Mouse (Mus musculus) liver, embryonic 14.5 days (tissue): Measurements from ENCODE around the gene Slc2a3. TPM values are rescaled to one million over a fixed set of nuclear protein-coding genes. Genes with fewer than 3 reads are reported as not detected.
A peak's percentile ranks its signal among the peaks of the same experiment; 100 is the strongest.

Experiments
- ATAC-seq: fragments of 200-750 bp; cut with Nextera tagmentation; 2 replicates; pipeline ENCODE4 v1.8.0; 2017; ENCODE audit warnings: moderate number of reproducible peaks, mild to moderate bottlenecking, moderate library complexity; ENCODE audit not compliant: insufficient read depth
- DNase-seq, 3 experiments: peaks; one replicate each; pipeline ENCODE4 v3.0.0-alpha.2; 2012 to 2013; ENCODE audit warnings: low read depth in 3 of 3, low spot score in 3 of 3
- H3K27ac ChIP-seq: fragments of 300-500 bp; sonication (generic); 2 replicates; pipeline ENCODE4 v1.5.1; 2014; ENCODE audit warnings: moderate library complexity, mild to moderate bottlenecking, control low read depth, inconsistent platforms
- H3K27me3 ChIP-seq: fragments of 300-500 bp; sonication (generic); 2 replicates; pipeline ENCODE4 v1.6.1; 2014; ENCODE audit warnings: mild to moderate bottlenecking, low read length, moderate library complexity; ENCODE audit not compliant: control insufficient read depth, insufficient read depth
- H3K36me3 ChIP-seq: fragments of 300-500 bp; sonication (generic); replicated peaks from 2 replicates; pipeline ENCODE4 v1.6.1; 2014; ENCODE audit warnings: low read depth; ENCODE audit not compliant: control insufficient read depth, insufficient read depth
- H3K4me1 ChIP-seq, 2 experiments: fragments of 200-500 bp in 1 of 2; fragments of 300-500 bp in 1 of 2; sonication (generic) in 1 of 2; replicated peaks; 2 replicates each; pipeline ENCODE4 v1.6.1; 2012 to 2014; ENCODE audit warnings: antibody characterized with exemption in 1 of 2, inconsistent platforms in 1 of 2, low read length in 1 of 2; ENCODE audit not compliant: control insufficient read depth in 2 of 2, insufficient read depth in 2 of 2
- H3K4me2 ChIP-seq: fragments of 300-500 bp; sonication (generic); 2 replicates; pipeline ENCODE4 v1.6.1; 2014; ENCODE audit warnings: low read depth, mild to moderate bottlenecking, control low read depth, moderate library complexity
- H3K4me3 ChIP-seq, 2 experiments: fragments of 200-500 bp in 1 of 2; fragments of 300-500 bp in 1 of 2; sonication (generic) in 1 of 2; 2 replicates each; pipeline ENCODE4 v1.5.1; 2012 to 2014; ENCODE audit warnings: low read depth in 2 of 2, low read length in 2 of 2, mild to moderate bottlenecking in 2 of 2, control low read depth in 1 of 2, inconsistent platforms in 1 of 2, moderate library complexity in 1 of 2; ENCODE audit not compliant: insufficient read depth in 1 of 2
- H3K9ac ChIP-seq: fragments of 300-500 bp; sonication (generic); replicated peaks from 2 replicates; pipeline ENCODE4 v1.6.1; 2014; ENCODE audit warnings: mild to moderate bottlenecking, control low read depth, moderate library complexity
- H3K9me3 ChIP-seq: fragments of 300-500 bp; sonication (generic); 2 replicates; pipeline ENCODE4 v1.6.1; 2016; ENCODE audit warnings: low read length, mixed read lengths; ENCODE audit not compliant: control insufficient read depth
- CTCF ChIP-seq: IDR thresholded peaks from 2 replicates; pipeline ENCODE4 v1.5.1; 2016; ENCODE audit warnings: antibody characterized with exemption, low read depth, control low read depth
- EP300 ChIP-seq: IDR thresholded peaks from 2 replicates; pipeline ENCODE4 v1.6.1; 2016; ENCODE audit warnings: antibody characterized with exemption, low read depth
- WGBS: fragments of 180-500 bp; shearing (Covaris S2); extraction: QIAGEN DNeasy Blood & Tissue Kit; methylation state at CpG from one replicate; pipeline ENCODE4 v1.1.7; 2014; ENCODE audit not compliant: insufficient replicate concordance; 5-methylcytosine and 5-hydroxymethylcytosine counted together
- polyA plus RNA-seq, 2 experiments: library from polyadenylated mRNA; depleted of rRNA in 1 of 2; stranded (reverse) in 1 of 2; unstranded in 1 of 2; fragments of >200 nt; fragmentation: Nextera tagmentation in 1 of 2; extraction: Ambion mirVana in 1 of 2; gene quantifications; 2 replicates each; pipeline versions ENCODE4 v1.2.1 to v1.2.3; 2012 to 2014

Slc2a3 gene
- polyA plus RNA-seq, 2 experiments, result 9.6 to 13.9 TPM

DNA sequence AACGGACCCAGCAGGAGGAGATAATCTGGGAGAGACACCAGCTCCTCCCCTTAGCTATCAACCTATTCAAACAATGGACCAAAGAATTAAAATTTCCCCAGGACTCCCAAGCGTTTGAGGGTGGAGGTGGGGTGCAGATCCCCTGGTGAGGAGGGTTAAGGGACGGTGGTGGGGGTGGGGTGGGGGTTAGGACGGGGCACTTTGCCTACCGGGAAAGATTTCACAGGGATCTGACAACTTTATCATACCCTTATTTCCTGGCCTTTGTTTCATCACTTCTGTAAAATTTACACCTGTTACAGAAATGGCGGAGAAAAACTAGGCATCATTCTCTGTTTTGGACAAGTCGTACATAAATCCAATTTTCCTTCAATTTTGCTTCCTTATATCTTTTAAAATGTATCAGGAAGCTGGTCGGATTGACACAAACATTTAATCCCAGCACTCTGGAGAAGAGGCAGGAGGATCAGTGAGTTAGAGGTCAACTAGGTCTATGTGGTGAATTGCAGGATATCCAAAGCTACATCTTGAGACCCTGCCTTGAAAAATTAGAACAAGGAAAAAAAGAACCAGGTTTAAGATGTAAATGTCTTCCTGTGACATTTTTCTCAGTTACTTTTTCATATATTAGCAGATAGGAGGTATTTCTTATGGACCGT is 36.0 kb downstream of the Slc2a3 start:
- WGBS, result 21% methylated on average over 9 of the region's 9 CpGs
- H3K27me3 ChIP-seq, result no peaks in the 10 kb centered on the region
- peak overlapping the region; percentile 90 for H3K4me2 ChIP-seq
- H3K4me1 ChIP-seq, result peaks cover 37 to 45% of the 10 kb centered on the region in 2 experiments
- no peak overlapping the region for H3K27ac ChIP-seq
- ATAC-seq, result no peak
- no peaks in the 10 kb centered on the region for H3K36me3 ChIP-seq
- DNase-seq, result no peak
- peak overlapping the region; percentile 63 for H3K9ac ChIP-seq
- TF ChIP-seq CTCF (no peak), EP300 (no peak; the same call in 1 of the 2 replicates)
- peak overlapping the region; percentile 41 to 59 for H3K4me3 ChIP-seq
- no peaks in the 10 kb centered on the region for H3K9me3 ChIP-seq

DNA sequence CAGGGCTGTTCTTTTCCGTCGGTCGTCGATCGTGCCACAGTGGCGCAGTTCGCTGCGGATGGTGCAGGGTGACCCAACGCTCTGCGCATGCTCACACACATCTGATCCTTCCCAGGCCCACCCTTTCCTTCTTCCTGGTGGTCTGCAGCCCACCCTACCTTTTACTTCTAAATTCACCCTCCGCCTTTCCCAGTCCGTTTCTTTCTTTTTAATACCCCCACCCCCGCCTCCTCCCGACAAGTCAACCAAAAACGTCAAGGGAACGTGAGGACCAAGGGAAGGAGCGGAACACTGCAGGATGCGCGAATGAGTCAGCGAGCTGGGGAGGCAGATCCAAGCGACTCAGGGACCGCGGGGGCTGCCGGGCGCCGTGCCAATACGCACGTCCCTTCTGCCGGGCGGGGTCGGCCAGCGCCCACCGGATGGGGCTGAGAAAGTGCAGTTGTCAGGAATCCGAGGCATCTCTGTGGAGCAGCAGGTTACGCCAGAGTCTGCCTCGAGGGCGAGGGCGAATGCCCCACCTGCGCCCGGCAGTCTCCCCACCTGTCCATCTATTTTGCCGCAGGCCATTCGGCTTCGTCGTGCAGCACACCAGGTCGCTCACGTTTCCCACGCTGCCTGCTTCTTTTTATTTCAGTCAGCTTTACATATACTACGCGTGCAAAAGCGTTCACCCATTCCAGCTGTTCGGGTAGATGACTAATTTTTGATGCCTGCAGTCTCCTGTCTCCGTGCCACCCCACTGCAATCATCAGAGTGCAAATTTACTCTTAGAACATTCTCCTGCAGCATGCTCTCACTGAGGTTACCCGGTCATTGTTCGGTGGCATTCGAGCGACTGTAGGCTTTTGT is 36.8 kb downstream of the Slc2a3 start:
- DNase-seq (no peak), ATAC-seq (peak; percentile 61)
- peak overlapping the region; percentile 77 for H3K27ac ChIP-seq
- H3K4me3 ChIP-seq, result peak overlapping the region; percentile 41 to 59
- TF ChIP-seq EP300, result 0 out of 2 replicates have a peak, but pooled peaks have one; percentile 1
- TF ChIP-seq CTCF, result no peak
- no peaks in the 10 kb centered on the region for H3K9me3 ChIP-seq
- whole genome bisulfite sequencing, result under 1% methylated on average over 56 of the region's 56 CpGs
- H3K4me1 ChIP-seq, result peaks cover 37 to 46% of the 10 kb centered on the region in 2 experiments
- H3K27me3 ChIP-seq, result no peaks in the 10 kb centered on the region
- H3K4me2 ChIP-seq, result peak overlapping the region; percentile 90
- no peaks in the 10 kb centered on the region for H3K36me3 ChIP-seq
- H3K9ac ChIP-seq, result peak overlapping the region; percentile 63

- 23% methylated on average over 17 of the region's 17 CpGs for WGBS
- DNase-seq (no peak), ATAC-seq (no peak)
- Histone ChIP-seq H3K9me3 (no peaks in the 10 kb centered on the region), H3K4me3 (peak overlapping the region; percentile 41 to 59), H3K27me3 (no peaks in the 10 kb centered on the region), H3K9ac (peak overlapping the region; percentile 63), H3K4me1 (peaks cover 37 to 52% of the 10 kb centered on the region in 2 experiments), H3K36me3 (no peaks in the 10 kb centered on the region), H3K27ac (peak overlapping the region; percentile 77), H3K4me2 (peak overlapping the region; percentile 90)
- TF ChIP-seq EP300 (no peak), CTCF (no peak)
These were observed 37.5 kb downstream of the Slc2a3 start for GRCm38 (mm10) chr6:122763844-122764445.

GRCm38 (mm10) chr6:122762952-122763700 is 38.3 kb downstream of the Slc2a3 start:
- DNase-seq, result peak; percentile 71 to 85 (median 72)
- TF ChIP-seq CTCF, result no peak
- peak; percentile 75 for TF ChIP-seq EP300
- Histone ChIP-seq H3K27me3 (no peaks in the 10 kb centered on the region), H3K9me3 (no peaks in the 10 kb centered on the region), H3K4me3 (no peak overlapping the region; a peak in 1 of 4 replicates), H3K36me3 (no peaks in the 10 kb centered on the region), H3K4me2 (peak overlapping the region; percentile 90), H3K9ac (peak overlapping the region; percentile 63), H3K27ac (peak overlapping the region; percentile 77), H3K4me1 (peaks cover 37 to 60% of the 10 kb centered on the region in 2 experiments)
- 11% methylated on average over 11 of the region's 11 CpGs for WGBS
- ATAC-seq, result peak; percentile 89
